Comparison of ENCODE assay signal across 15 mouse cellular contexts in the genomic region with DNA sequence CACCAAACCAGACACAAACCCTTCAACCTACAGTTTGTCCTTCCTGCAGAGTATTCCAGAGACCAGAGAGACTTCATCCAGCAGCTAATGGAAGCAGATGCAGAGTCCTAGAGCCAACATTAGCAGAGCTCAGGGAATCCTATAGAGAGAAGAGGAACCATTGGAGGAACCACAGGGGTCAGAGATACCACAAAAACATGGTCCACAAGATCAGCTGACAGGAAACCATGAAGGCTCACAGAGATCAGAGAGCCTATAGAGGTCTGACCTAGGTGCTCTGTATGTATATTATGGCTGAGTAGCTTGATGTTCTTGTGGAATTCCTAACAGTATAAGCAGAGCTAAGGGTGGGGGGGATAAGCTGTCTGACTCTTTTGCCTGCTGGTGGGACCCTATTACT.
"Had no signal": no experiment of that assay in that cellular context is flagged by ENCODE, and none has a peak within 500 bp of the region (broad histone marks: within the 10 kb centered on the region; RNA-seq: fewer than 3 reads in every experiment).

No protein-coding gene starts in this region.

- ATAC-seq: liver, postnatal 0 days; lung, postnatal 0 days; midbrain, embryonic 16.5 days had no signal

- DNase-seq: liver, postnatal 0 days; lung, adult 2 months; lung, postnatal 14 days; lung, postnatal 36 days; midbrain, embryonic 14.5 days; retina, postnatal 1 day; right cerebral cortex, adult 18-20 months; right cerebral cortex, postnatal 25 days; right cerebral cortex, postnatal 4 days; spleen, adult 18-20 months; thymus, adult 18-20 months; thymus, postnatal 14 days; thymus, postnatal 36 days had no signal
